Mouse (Mus musculus) heart, embryonic 13.5 days (tissue): ENCODE measurements around the gene Tmem51. TPM values are rescaled to one million over a fixed set of nuclear protein-coding genes. Genes with fewer than 3 reads are reported as not detected.

Source experiments
- ATAC-seq: fragments of 200-750 bp; cut with Nextera tagmentation; 2 replicates; pipeline ENCODE4 v1.8.0; 2017; ENCODE audit warnings: moderate TSS enrichment; ENCODE audit not compliant: insufficient number of reproducible peaks, low FRiP score, low TSS enrichment; ENCODE audit errors: extremely low read depth
- H3K27ac ChIP-seq: fragments of 300-500 bp; sonication (generic); replicated peaks from 2 replicates; pipeline ENCODE4 v1.5.1; 2015; ENCODE audit warnings: moderate library complexity, mild to moderate bottlenecking, inconsistent platforms
- H3K27me3 ChIP-seq: fragments of 300-500 bp; sonication (generic); replicated peaks from 2 replicates; pipeline ENCODE4 v1.6.1; 2015; ENCODE audit warnings: mild to moderate bottlenecking, inconsistent platforms
- H3K36me3 ChIP-seq: fragments of 300-500 bp; sonication (generic); 2 replicates; pipeline ENCODE4 v1.6.1; 2015; ENCODE audit warnings: mild to moderate bottlenecking, inconsistent platforms
- H3K4me1 ChIP-seq: fragments of 300-500 bp; sonication (generic); 2 replicates; pipeline ENCODE4 v1.6.1; 2015; ENCODE audit warnings: inconsistent platforms
- H3K4me2 ChIP-seq: fragments of 300-500 bp; sonication (generic); 2 replicates; pipeline ENCODE4 v1.6.1; 2015; ENCODE audit warnings: inconsistent platforms, mild to moderate bottlenecking, moderate library complexity
- H3K4me3 ChIP-seq: fragments of 300-500 bp; sonication (generic); 2 replicates; pipeline ENCODE4 v1.5.1; 2015; ENCODE audit warnings: moderate library complexity, mild to moderate bottlenecking, inconsistent platforms
- H3K9ac ChIP-seq: fragments of 300-500 bp; sonication (generic); 2 replicates; pipeline ENCODE4 v1.6.1; 2015; ENCODE audit warnings: inconsistent platforms, mild to moderate bottlenecking, moderate library complexity
- H3K9me3 ChIP-seq: fragments of 300-500 bp; sonication (generic); 2 replicates; pipeline ENCODE4 v1.6.1; 2016; ENCODE audit warnings: inconsistent platforms
- WGBS: fragments of 180-500 bp; shearing (Covaris S2); methylation state at CpG from one replicate; pipeline ENCODE4 v1.1.7; 2015; ENCODE audit warnings: mixed read lengths; 5-methylcytosine and 5-hydroxymethylcytosine counted together
- polyA plus RNA-seq: library from polyadenylated mRNA; unstranded; fragments of >200 nt; fragmentation: Nextera tagmentation; extraction: Ambion mirVana; gene quantifications from 2 replicates; pipeline ENCODE4 v1.2.1, GENCODE M21; 2015

Tmem51 gene
- polyA plus RNA-seq, 1 experiment from 2014 or later = 25.3 TPM

DNA sequence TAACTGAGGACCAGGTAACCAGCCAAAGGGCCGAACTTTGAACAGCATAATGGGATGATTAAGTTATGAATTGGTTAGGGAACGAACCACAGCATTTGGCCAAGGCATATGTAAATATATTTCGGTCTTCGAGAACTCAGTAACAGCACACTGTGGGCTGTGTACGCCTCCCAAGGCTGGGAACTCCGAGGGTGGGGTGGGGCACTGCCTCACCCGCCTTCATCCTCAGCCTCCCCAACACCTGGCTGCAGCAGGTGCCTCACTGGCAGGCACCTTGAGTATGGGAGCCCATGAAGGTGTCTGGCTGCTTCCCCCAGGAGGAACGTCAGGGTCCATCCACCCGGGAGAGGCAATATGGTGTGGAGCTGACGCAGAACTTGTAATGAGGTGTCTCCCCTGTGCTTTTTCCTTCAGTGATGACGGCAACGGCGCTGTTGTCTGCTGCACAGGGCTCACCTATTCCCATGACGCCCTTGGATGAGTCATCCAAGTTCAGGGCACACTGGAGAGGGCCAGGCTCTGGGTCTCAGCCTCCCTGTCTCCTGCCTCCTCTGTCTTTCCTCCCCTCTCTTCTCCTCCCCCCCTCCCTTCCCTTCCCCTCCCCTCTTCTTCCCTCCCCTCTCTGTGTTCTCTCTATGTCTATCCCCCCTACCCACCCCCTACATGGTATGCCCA lies 91.4 kb downstream of the Tmem51 start:
- Histone ChIP-seq H3K4me2 (no peak overlapping the region), H3K4me1 (peaks cover 6% of the 10 kb centered on the region; the same call in 1 of the 2 replicates), H3K27ac (no peak overlapping the region), H3K9ac (no peak overlapping the region), H3K36me3 (no peaks in the 10 kb centered on the region), H3K27me3 (no peaks in the 10 kb centered on the region), H3K9me3 (no peaks in the 10 kb centered on the region), H3K4me3 (no peak overlapping the region)
- 78% methylated on average over 14 of the region's 14 CpGs for WGBS
- no peak for ATAC-seq

- no peak overlapping the region for H3K4me3 ChIP-seq
- H3K9ac ChIP-seq = no peak overlapping the region
- H3K36me3 ChIP-seq = no peaks in the 10 kb centered on the region
- H3K4me1 ChIP-seq = no peaks in the 10 kb centered on the region
- no peak overlapping the region for H3K4me2 ChIP-seq
- 81% methylated on average over 1 of the region's 1 CpGs for WGBS
- H3K9me3 ChIP-seq = no peaks in the 10 kb centered on the region
- ATAC-seq = no peak
- no peak overlapping the region for H3K27ac ChIP-seq
- no peaks in the 10 kb centered on the region for H3K27me3 ChIP-seq
Observed at GRCm38 (mm10) chr4:141988178-141988577, 95.9 kb downstream of the Tmem51 start.

- Histone ChIP-seq H3K36me3 (no peaks in the 10 kb centered on the region), H3K9ac (no peak overlapping the region), H3K9me3 (peaks cover 3% of the 10 kb centered on the region; the same call in 1 of the 2 replicates), H3K4me1 (no peaks in the 10 kb centered on the region), H3K4me3 (no peak overlapping the region), H3K27me3 (no peaks in the 10 kb centered on the region), H3K4me2 (no peak overlapping the region), H3K27ac (no peak overlapping the region)
- WGBS = 65% methylated on average over 3 of the region's 3 CpGs
- no peak for ATAC-seq
Observed at GRCm38 (mm10) chr4:141983689-141984088, 100.4 kb downstream of the Tmem51 start.

- Histone ChIP-seq H3K27ac (no peak overlapping the region), H3K4me1 (no peaks in the 10 kb centered on the region), H3K9me3 (peaks cover 3% of the 10 kb centered on the region; the same call in 1 of the 2 replicates), H3K4me3 (no peak overlapping the region), H3K27me3 (no peaks in the 10 kb centered on the region), H3K9ac (no peak overlapping the region), H3K36me3 (no peaks in the 10 kb centered on the region), H3K4me2 (no peak overlapping the region)
- ATAC-seq = no peak
- WGBS = 66% methylated on average over 3 of the region's 3 CpGs
Observed at GRCm38 (mm10) chr4:141981475-141981874, 102.6 kb downstream of the Tmem51 start.

Other genes starting within 250 kb of the Tmem51 start
- gene Ctrc, start 237.9 kb downstream of the Tmem51 start, polyA plus RNA-seq = not detected in 2 replicates
- gene Efhd2, start 209.4 kb downstream of the Tmem51 start, polyA plus RNA-seq = 79.6 and 80.3 TPM in 2 replicates
- 2.7 and 3.6 TPM in 2 replicates for gene Fhad1, start 69.2 kb downstream of the Tmem51 start, polyA plus RNA-seq
- 5.2 and 5.8 TPM in 2 replicates for gene Kazn, start 155.1 kb upstream of the Tmem51 start, polyA plus RNA-seq